Mouse (Mus musculus) mouse embryonic stem cell (cell line): ENCODE measurements around the gene Chpt1.

Experiments used
- in situ Hi-C, 2 experiments: fragments of 300-500 bp; cut with MboI; formaldehyde crosslinking; loops; 1 replicate in 1 of 2; 3 replicates in 1 of 2; pipeline ENCODE4 v1.14.3; 2019 to 2020; ENCODE audit warnings: low sequenced_read_pairs in 2 of 2, low pct_unique_long_range_greater_than_20kb in 1 of 2, mixed read lengths in 1 of 2; ENCODE audit not compliant: unreplicated experiment in 1 of 2

Gene Chpt1

DNA sequence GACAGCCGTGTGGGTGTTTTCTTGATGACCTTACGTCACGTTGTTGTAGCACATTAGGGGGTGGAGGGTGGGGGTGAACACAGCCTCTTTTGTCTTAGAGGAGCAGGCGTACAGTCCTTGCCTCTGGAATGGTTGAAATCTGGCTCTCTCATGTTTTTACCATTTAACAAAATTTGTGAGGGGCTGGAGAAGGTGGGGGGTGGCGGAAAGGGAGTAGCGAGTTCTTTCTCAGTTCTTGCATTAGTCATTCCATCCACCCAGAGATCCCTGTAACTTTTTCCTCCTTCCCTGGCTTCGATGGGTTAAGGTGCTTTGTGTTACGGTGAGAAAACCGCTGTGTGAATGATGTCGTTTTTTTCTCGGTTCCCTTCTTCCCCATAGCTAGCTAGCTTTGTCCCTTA, 83.7 kb downstream of the Chpt1 start:
- in situ Hi-C loops = no loop called here

DNA sequence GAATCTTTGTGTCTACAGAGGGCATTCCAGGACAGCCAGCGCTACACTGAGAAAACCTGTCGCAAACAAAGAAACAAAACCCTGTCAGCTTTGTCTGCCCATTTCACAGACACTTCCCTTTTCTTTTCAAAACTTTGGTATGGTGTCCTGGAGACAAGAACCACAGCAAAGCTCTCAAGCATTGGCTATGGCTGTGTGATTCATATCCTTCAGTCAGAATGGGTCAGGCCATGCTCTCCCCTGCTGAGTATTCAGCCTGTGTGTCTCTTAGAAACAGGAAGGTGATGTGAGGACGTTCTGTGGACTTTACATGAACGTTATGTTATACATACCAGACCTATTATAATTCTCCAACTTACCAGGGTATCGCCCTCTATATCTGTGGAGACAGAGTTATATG, 86.2 kb downstream of the Chpt1 start:
- in situ Hi-C loops = no loop called here

DNA sequence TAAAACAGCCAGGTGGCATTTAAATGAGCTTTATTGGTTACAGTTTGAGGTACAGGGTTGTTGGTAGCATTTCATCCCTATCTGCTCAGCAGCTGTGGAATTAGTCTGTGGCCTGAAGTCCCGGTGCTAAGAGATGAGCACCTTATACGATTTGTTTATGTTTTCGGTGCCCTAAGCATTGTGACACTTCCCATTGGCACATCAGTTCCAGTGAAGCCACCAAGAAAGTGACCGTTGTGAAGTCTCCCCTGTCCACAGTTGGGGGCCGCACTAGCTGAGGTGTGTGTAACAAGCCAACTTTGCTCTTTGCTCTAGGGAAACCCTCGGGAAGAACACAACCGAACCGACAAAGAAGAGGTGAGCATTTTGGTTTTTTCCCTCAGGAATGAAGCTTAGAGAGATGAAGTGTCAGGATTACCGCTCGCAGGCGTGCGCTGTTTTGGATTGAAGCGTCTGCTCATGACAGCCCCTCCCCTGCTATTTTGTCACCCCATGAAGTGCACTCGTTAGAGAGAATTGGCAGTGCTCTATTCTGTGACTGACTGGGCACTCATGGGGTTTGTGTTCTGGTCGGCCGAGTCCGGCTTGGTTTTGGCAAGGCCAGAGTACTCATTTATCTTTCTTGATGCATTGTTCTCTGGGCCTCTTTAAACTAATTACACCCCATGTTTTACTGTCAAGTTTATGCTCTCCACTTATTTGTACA, 91.4 kb downstream of the Chpt1 start:
- in situ Hi-C loops = no loop called here

DNA sequence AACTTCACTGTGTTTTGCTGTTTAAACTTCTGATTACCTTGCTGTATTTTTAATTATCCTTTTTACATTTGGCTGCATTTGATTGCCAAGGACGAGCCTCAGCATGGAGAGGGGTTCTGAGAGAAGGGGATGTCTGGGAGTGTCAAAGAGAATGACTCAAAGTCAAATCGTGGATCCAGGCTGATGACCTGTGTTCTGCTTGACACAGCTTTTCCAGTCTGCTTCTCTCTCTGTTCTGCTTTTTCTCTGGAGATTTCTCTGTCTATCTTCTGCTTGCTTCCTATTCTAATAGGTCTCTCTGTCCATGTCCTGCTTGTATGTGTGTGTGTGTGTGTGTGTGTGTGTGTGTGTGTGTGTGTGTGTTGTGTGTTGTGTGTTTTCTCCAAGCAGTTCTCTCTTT, 94.1 kb downstream of the Chpt1 start:
- in situ Hi-C loops = no loop called here

DNA sequence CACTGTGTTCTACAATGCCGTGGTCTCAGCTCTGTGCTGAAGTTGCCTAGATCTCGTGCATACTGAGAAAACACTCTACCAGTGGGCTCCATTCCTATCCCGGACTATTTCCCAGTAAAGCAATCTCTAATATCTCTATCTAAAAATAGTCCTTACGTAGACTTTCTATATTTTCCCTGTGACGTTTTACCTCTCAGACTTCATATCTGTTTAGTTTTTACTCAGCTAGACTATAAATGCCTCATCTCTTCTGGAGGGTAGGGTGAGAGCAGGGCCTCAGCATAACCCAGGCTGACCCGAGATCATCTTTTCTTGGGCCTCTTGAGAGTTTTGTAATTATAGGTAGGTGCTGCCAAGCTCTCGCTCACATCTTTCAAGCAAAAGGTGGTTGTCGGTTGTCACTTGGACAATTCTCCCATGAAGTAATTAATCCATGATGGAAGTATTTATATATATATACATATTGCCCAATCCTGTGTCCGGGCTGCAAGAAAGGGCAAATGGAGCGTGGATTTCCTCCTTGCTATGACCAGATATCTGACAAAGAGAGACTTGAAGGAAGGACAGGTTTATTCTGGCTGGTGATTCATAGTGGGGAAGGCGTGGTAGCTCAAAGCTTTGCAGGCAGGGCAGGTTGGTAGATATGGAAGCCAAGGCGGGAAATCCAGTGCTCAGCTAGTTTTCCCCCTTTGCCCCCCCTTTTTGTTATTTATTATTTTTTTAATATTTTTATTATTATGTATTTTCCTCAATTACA, 95.8 kb downstream of the Chpt1 start:
- in situ Hi-C loops = no loop called here

DNA sequence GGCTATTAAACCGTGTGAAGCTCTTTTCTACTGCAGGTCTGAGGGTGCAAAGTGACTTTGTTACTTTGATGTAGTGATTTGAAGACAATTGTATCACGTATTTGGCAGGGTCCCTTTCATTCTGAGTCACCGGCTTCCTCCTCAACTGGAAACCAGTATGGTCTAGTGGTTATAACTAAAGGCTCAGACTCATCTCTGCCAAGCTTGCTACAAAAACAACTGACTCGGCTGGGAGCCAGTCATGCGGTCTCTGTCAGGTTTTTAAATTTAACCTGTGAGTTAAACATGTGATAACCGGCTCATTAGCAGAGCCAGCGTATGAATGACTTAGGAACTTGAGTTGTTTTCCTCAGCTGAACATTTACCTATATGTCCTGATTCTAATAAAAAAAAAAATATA, 98.1 kb downstream of the Chpt1 start:
- in situ Hi-C loops = no loop called here

DNA sequence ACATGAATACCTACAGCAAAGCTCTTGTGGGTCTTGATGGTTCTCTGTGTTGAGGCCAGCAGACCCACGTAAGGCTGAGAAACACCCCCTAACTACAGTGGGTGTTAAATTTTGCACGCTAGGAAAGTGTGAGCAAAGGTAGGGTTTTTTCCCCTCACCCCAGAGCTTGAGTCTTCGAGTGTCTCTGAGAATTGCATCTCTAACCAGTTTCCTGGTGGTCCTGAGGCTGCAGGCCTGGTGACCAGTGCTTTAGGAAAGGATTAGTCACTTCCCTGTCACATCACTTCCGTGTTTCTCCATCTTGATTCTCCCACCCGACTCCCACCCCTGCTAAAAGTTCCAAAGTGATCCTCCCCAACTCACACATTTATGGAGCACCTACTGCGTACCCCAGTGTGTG, 99.7 kb downstream of the Chpt1 start:
- in situ Hi-C loops = no loop called here

DNA sequence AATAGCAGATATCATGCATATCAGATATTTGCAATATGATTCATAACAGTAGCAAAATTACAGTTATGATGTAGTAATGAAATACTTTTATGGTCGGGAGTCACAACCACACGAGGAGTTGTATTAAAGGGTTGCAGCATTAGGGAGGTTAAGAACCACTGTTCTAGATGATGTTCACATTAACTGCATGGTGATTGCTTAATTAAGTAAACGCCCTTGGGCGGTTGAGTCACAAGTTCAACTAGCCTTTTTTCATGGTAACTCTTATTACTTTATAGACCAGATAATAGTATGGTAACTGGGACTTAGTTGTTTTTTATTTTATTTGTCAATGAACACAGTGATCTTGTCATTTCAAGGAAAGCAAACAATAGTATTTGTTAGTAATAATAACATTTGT, 100.9 kb downstream of the Chpt1 start:
- in situ Hi-C loops = no loop called here
